Mouse (Mus musculus) G1E (cell line): ENCODE measurements around the gene Sox5.

ENCODE experiments used
- CTCF ChIP-seq: IDR thresholded peaks from 2 replicates; pipeline ENCODE4 v1.5.1; 2012; ENCODE audit warnings: low read depth, low read length, inconsistent platforms, mixed read lengths
- TAL1 ChIP-seq: conservative IDR thresholded peaks from 2 replicates; pipeline ENCODE4 v1.6.1; 2012; ENCODE audit warnings: low read depth, low read length, inconsistent platforms, mixed read lengths

- TF ChIP-seq CTCF (no peak), TAL1 (no peak)
Observed at GRCm38 (mm10) chr6:144777356-144778035, 4.3 kb downstream of the Sox5 start.
